Comparison of ENCODE assay signal across 14 mouse cellular contexts in genomic region chr19:32178161-32178560, GRCm38 (mm10).
DNase-seq lines count a peak whose midpoint lies in the region; ATAC-seq and TF ChIP-seq lines count a peak whose summit lies in the region.
"Had no signal": no experiment of that assay in that cellular context is flagged by ENCODE, and none has a peak within 500 bp of the region (broad histone marks: within the 10 kb centered on the region; RNA-seq: fewer than 3 reads in every experiment).

No protein-coding gene starts in this region.

- H3K4me2 ChIP-seq in kidney, embryonic 15.5 days, result no peak overlapping the region
- no peak overlapping the region for H3K4me2 ChIP-seq in liver, embryonic 14.5 days (ENCODE audit: low read depth)
- H3K4me2 ChIP-seq: embryonic facial prominence, embryonic 12.5 days; hindbrain, embryonic 13.5 days; midbrain, embryonic 12.5 days had no signal

- H3K36me3 ChIP-seq in kidney, adult 2 months (ENCODE audit: control insufficient read depth, insufficient read depth, low read length), result no peaks in the 10 kb centered on the region
- 0 out of 2 replicates have a peak, but pooled peaks cover 3% of the 10 kb centered on the region for H3K36me3 ChIP-seq in kidney, embryonic 15.5 days
- peaks cover 4% of the 10 kb centered on the region; the same call in 1 of the 2 replicates for H3K36me3 ChIP-seq in liver, embryonic 14.5 days (replicated peaks; ENCODE audit: control insufficient read depth, insufficient read depth, low read depth)
- H3K36me3 ChIP-seq: embryonic facial prominence, embryonic 12.5 days; hindbrain, embryonic 13.5 days; midbrain, embryonic 12.5 days had no signal

- ATAC-seq in cerebellum, adult (ENCODE audit: insufficient number of reproducible peaks, low FRiP score, low TSS enrichment), result peak; percentile 51; the same call in 1 of the 2 replicates
- ATAC-seq in kidney, embryonic 15.5 days (replicated peaks; ENCODE audit: low FRiP score), result no peak
- no peak for ATAC-seq in liver, embryonic 14.5 days (ENCODE audit: insufficient read depth)

- H3K9ac ChIP-seq in kidney, embryonic 15.5 days, result no peak overlapping the region
- no peak overlapping the region; the same call in 1 of the 2 replicates for H3K9ac ChIP-seq in liver, embryonic 14.5 days (replicated peaks)
- H3K9ac ChIP-seq: embryonic facial prominence, embryonic 12.5 days; hindbrain, embryonic 13.5 days; midbrain, embryonic 12.5 days had no signal

- WGBS in kidney, adult 2 months, result 60% methylated on average over 2 of the region's 2 CpGs
- WGBS in kidney, embryonic 15.5 days, result 92% methylated on average over 2 of the region's 2 CpGs
- 81% methylated on average over 2 of the region's 2 CpGs for WGBS in liver, embryonic 14.5 days (ENCODE audit: insufficient replicate concordance)

- no peak for DNase-seq in cerebellum, postnatal 4 days (ENCODE audit: low spot score in 2 of 2)
- DNase-seq in kidney, adult 2 months, result peak; percentile 52
- peak; percentile 26 to 50 for DNase-seq in cerebellum, adult 18-20 months
- DNase-seq in liver, embryonic 14.5 days (ENCODE audit: low read depth in 3 of 3, low spot score in 3 of 3), result no peak
- no peak for DNase-seq in Muller cell, postnatal 12 days (ENCODE audit: inconsistent ontology term)
- no peak for DNase-seq in thymus, postnatal 0 days (ENCODE audit: low spot score)
- DNase-seq: adrenal gland, adult 2 months; gastrocnemius, postnatal 25 days; kidney, adult 18-20 months had no signal

- no peak overlapping the region for H3K4me3 ChIP-seq in kidney, adult 2 months (ENCODE audit: insufficient read depth, low read depth, low read length)
- H3K4me3 ChIP-seq in kidney, embryonic 15.5 days (replicated peaks), result no peak overlapping the region
- H3K4me3 ChIP-seq in liver, embryonic 14.5 days (ENCODE audit: insufficient read depth in 1 of 2, low read depth in 2 of 2, low read length in 2 of 2), result no peak overlapping the region
- H3K4me3 ChIP-seq: embryonic facial prominence, embryonic 12.5 days; hindbrain, embryonic 13.5 days; midbrain, embryonic 12.5 days had no signal

- H3K27ac ChIP-seq in kidney, adult 2 months (ENCODE audit: insufficient read depth, low read depth, low read length), result 0 out of 2 replicates have a peak overlapping the region, but pooled peaks have one; percentile 4
- H3K27ac ChIP-seq in kidney, embryonic 15.5 days, result no peak overlapping the region
- peak overlapping the region; percentile 13; the same call in 1 of the 2 replicates for H3K27ac ChIP-seq in liver, embryonic 14.5 days
- H3K27ac ChIP-seq: embryonic facial prominence, embryonic 12.5 days; hindbrain, embryonic 13.5 days; midbrain, embryonic 12.5 days had no signal

- H3K9me3 ChIP-seq in kidney, embryonic 15.5 days (replicated peaks), result no peaks in the 10 kb centered on the region
- no peaks in the 10 kb centered on the region for H3K9me3 ChIP-seq in liver, embryonic 14.5 days (ENCODE audit: control insufficient read depth, low read length)
- H3K9me3 ChIP-seq: embryonic facial prominence, embryonic 12.5 days; hindbrain, embryonic 13.5 days; midbrain, embryonic 12.5 days had no signal

- no peak for TF ChIP-seq EP300 in liver, embryonic 14.5 days (IDR thresholded peaks at IDR 0.05; ENCODE audit: low read depth)

- TF ChIP-seq CTCF in kidney, adult 2 months (conservative IDR thresholded peaks at IDR 0.05; ENCODE audit: insufficient read depth, insufficient read length, low read depth, low read length), result no peak
- no peak for TF ChIP-seq CTCF in liver, embryonic 14.5 days (IDR thresholded peaks at IDR 0.05; ENCODE audit: low read depth)

- peaks cover 38% of the 10 kb centered on the region for H3K4me1 ChIP-seq in kidney, adult 2 months (ENCODE audit: control insufficient read depth, insufficient read depth, low read length)
- peaks cover 38% of the 10 kb centered on the region for H3K4me1 ChIP-seq in kidney, embryonic 15.5 days
- peaks cover 60 to 81% of the 10 kb centered on the region in 2 experiments for H3K4me1 ChIP-seq in liver, embryonic 14.5 days (replicated peaks; ENCODE audit: control insufficient read depth in 2 of 2, insufficient read depth in 2 of 2, low read length in 1 of 2)
- H3K4me1 ChIP-seq: hindbrain, embryonic 13.5 days had no signal

- no peak for TF ChIP-seq POLR2A in kidney, adult 2 months (IDR thresholded peaks at IDR 0.05; ENCODE audit: low read depth, low read length)

- no peaks in the 10 kb centered on the region for H3K27me3 ChIP-seq in kidney, adult 2 months (replicated peaks; ENCODE audit: control insufficient read depth, insufficient read depth, low read length)
- H3K27me3 ChIP-seq in kidney, embryonic 15.5 days, result no peaks in the 10 kb centered on the region
- no peaks in the 10 kb centered on the region for H3K27me3 ChIP-seq in liver, embryonic 14.5 days (ENCODE audit: control insufficient read depth, insufficient read depth, low read length)
- H3K27me3 ChIP-seq: embryonic facial prominence, embryonic 12.5 days; hindbrain, embryonic 13.5 days; midbrain, embryonic 12.5 days had no signal

Comparison
In these comparisons a context has a peak if more than half of its experiments do, and no peak if none do; other contexts are left out.
1. DNase-seq: peak in kidney, adult 2 months (single experiment) and cerebellum, adult 18-20 months (2 of 2); none in cerebellum, postnatal 4 days (0 of 2), liver, embryonic 14.5 days (0 of 3), Muller cell, postnatal 12 days (single experiment) and thymus, postnatal 0 days (single experiment).